Mouse (Mus musculus) cerebellum, adult 2 months (tissue): Measurements from ENCODE around the gene Usp7. TPM values are rescaled to one million over a fixed set of nuclear protein-coding genes. Genes with fewer than 3 reads are reported as not detected.
A peak's percentile ranks its signal among the peaks of the same experiment; 100 is the strongest.

Experiments used
- DNase-seq, 2 experiments: peaks; one replicate each; pipeline ENCODE4 v3.0.0; 2021
- H3K27ac ChIP-seq: fragments of 200-500 bp; 2 replicates; pipeline ENCODE4 v1.5.1; 2012; ENCODE audit warnings: low read length, control low read depth, inconsistent platforms; ENCODE audit not compliant: insufficient read depth
- H3K27me3 ChIP-seq: fragments of 200-500 bp; 2 replicates; pipeline ENCODE4 v1.6.1; 2012; ENCODE audit warnings: inconsistent platforms, mild to moderate bottlenecking, low read length, moderate library complexity; ENCODE audit not compliant: control insufficient read depth, insufficient read depth
- H3K4me1 ChIP-seq: fragments of 200-500 bp; 2 replicates; pipeline ENCODE4 v1.6.1; 2011; ENCODE audit warnings: low read length; ENCODE audit not compliant: control insufficient read depth, insufficient read depth
- H3K4me3 ChIP-seq: fragments of 200-500 bp; replicated peaks from 2 replicates; pipeline ENCODE3; 2011; ENCODE audit warnings: mild to moderate bottlenecking, low read depth, low read length, control low read depth; ENCODE audit not compliant: insufficient read depth
- CTCF ChIP-seq: fragments of 200-500 bp; IDR thresholded peaks from 2 replicates; pipeline ENCODE4 v1.5.1; 2011; ENCODE audit warnings: low read depth, mild to moderate bottlenecking, control low read depth, low read length, moderate library complexity, borderline replicate concordance; ENCODE audit not compliant: insufficient read depth
- POLR2A ChIP-seq: fragments of 200-500 bp; IDR thresholded peaks from 2 replicates; pipeline ENCODE4 v1.6.1; 2011; ENCODE audit warnings: low read length, control low read depth, borderline replicate concordance; ENCODE audit not compliant: insufficient read depth
- whole genome bisulfite sequencing: fragments of 180-500 bp; shearing (Covaris S2); methylation state at CpG from one replicate; pipeline ENCODE4 v1.1.7; 2018; 5-methylcytosine and 5-hydroxymethylcytosine counted together
- polyA plus RNA-seq: library from polyadenylated mRNA; depleted of rRNA; stranded (reverse); fragments of >200 nt; gene quantifications from 2 replicates; pipeline ENCODE4 v1.2.3, GENCODE M21; 2012

Usp7 gene
- polyA plus RNA-seq, 1 experiment = 116 TPM

- Histone ChIP-seq H3K27ac (no peak overlapping the region), H3K27me3 (no peaks in the 10 kb centered on the region), H3K4me3 (no peak overlapping the region), H3K4me1 (no peaks in the 10 kb centered on the region; the same call in 1 of the 2 replicates)
- peak in 1 of 2 experiments; percentile 36 for DNase-seq
- WGBS = 8% methylated on average over 8 of the region's 8 CpGs
- peak; percentile 70; the same call in 1 of the 2 replicates for TF ChIP-seq CTCF
- no peak for TF ChIP-seq POLR2A
Observed at GRCm38 (mm10) chr16:8674165-8674564, 117.9 kb downstream of the Usp7 start.

- 57% methylated on average over 6 of the region's 6 CpGs for WGBS
- DNase-seq = no peak
Observed at GRCm38 (mm10) chr16:8673343-8673742, 118.8 kb downstream of the Usp7 start.

GRCm38 (mm10) chr16:8672811-8673210, 119.3 kb downstream of the Usp7 start:
- no peak for DNase-seq
- Histone ChIP-seq H3K4me1 (no peaks in the 10 kb centered on the region; the same call in 1 of the 2 replicates), H3K4me3 (no peak overlapping the region), H3K27me3 (no peaks in the 10 kb centered on the region), H3K27ac (no peak overlapping the region)
- TF ChIP-seq POLR2A = no peak
- no peak for TF ChIP-seq CTCF

More at GRCm38 (mm10) chr16:8673343-8673742, 118.8 kb downstream of the Usp7 start:
- Histone ChIP-seq H3K4me1 (no peaks in the 10 kb centered on the region; the same call in 1 of the 2 replicates), H3K27me3 (no peaks in the 10 kb centered on the region), H3K27ac (no peak overlapping the region), H3K4me3 (no peak overlapping the region)
- TF ChIP-seq POLR2A (no peak), CTCF (no peak)

GRCm38 (mm10) chr16:8672350-8672687, 119.8 kb downstream of the Usp7 start:
- Histone ChIP-seq H3K27ac (no peak overlapping the region), H3K4me1 (no peaks in the 10 kb centered on the region; the same call in 1 of the 2 replicates)

GRCm38 (mm10) chr16:8671551-8672349, 120.4 kb downstream of the Usp7 start, which contains the start of gene Carhsp1:
Gene Carhsp1, minus strand, starts transcription at chr16:8672155.
- Histone ChIP-seq H3K4me1 (no peaks in the 10 kb centered on the region; the same call in 1 of the 2 replicates), H3K27ac (peak within 1 kb of the TSS; percentile 23; the same call in 1 of the 2 replicates), H3K4me3 (peak within 1 kb of the TSS; percentile 54), H3K27me3 (no peaks in the 10 kb centered on the region)
- WGBS = under 1% methylated on average over 67 of the region's 67 CpGs
- TF ChIP-seq POLR2A (no peak), CTCF (no peak)
- peak; percentile 67 to 76 for DNase-seq

More at GRCm38 (mm10) chr16:8672350-8672687, 119.8 kb downstream of the Usp7 start:
- no peak for DNase-seq
- TF ChIP-seq POLR2A (no peak), CTCF (no peak)
- Histone ChIP-seq H3K27me3 (no peaks in the 10 kb centered on the region), H3K4me3 (peak overlapping the region; percentile 54)
- 1% methylated on average over 18 of the region's 18 CpGs for WGBS

- 19% methylated on average over 15 of the region's 15 CpGs for WGBS
- peak overlapping the region; percentile 49; the same call in 1 of the 2 replicates for H3K27ac ChIP-seq
- no peaks in the 10 kb centered on the region; the same call in 1 of the 2 replicates for H3K4me1 ChIP-seq
- no peak for DNase-seq
- TF ChIP-seq POLR2A (no peak), CTCF (no peak)
- H3K27me3 ChIP-seq = no peaks in the 10 kb centered on the region
- H3K4me3 ChIP-seq = no peak overlapping the region
Observed at GRCm38 (mm10) chr16:8670041-8671035, 121.8 kb downstream of the Usp7 start.

GRCm38 (mm10) chr16:8669432-8669831, 122.7 kb downstream of the Usp7 start:
- H3K4me3 ChIP-seq = no peak overlapping the region
- H3K27ac ChIP-seq = no peak overlapping the region; the same call in 1 of the 2 replicates
- no peak for DNase-seq
- whole genome bisulfite sequencing = 58% methylated on average over 5 of the region's 5 CpGs
- no peaks in the 10 kb centered on the region; the same call in 1 of the 2 replicates for H3K4me1 ChIP-seq
- TF ChIP-seq POLR2A (no peak), CTCF (no peak)
- no peaks in the 10 kb centered on the region for H3K27me3 ChIP-seq
